Mouse (Mus musculus): Measurements from ENCODE around the gene Kif26b. TPM values are rescaled to one million over a fixed set of nuclear protein-coding genes. Genes with fewer than 3 reads are reported as not detected.

Gene Kif26b
- polyA plus RNA-seq, 1 experiment from 2014 or later = 4.9 TPM

DNA sequence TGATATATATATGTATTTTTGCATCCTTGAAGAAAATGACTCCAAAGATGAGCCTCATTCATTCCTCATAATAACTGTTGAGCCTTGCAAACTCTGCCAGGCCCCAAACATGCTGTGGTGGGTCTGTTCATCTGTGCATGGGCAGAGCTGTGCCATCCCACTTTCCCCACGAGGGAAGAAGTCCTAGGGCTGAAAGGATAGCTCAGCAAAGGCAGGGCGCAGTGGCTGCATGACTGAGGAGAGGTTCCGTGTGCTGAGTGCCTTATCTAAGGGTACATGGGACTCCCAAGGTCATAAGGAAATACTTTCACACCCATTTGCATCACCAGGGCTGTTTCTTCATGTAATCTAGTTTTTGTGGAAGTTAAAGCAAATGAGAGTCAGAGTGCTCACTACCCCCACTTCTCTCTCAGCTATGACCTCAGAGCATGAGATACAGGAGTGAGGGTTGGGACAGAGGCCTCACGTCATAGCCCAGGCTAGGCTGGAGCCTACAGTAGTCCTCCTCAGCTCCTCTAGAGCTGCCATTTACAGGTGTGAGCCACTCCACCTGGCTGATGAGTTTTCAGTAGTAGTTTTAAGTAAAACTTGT lies 148.8 kb downstream of the Kif26b start:
- no peaks in the 10 kb centered on the region for H3K36me3 ChIP-seq
- no peak overlapping the region for H3K4me2 ChIP-seq (replicated peaks)
- WGBS = 56% methylated on average over 4 of the region's 4 CpGs
- no peaks in the 10 kb centered on the region for H3K27me3 ChIP-seq (replicated peaks)
- no peaks in the 10 kb centered on the region for H3K9me3 ChIP-seq
- H3K4me3 ChIP-seq (replicated peaks) = no peak overlapping the region
- H3K9ac ChIP-seq = no peak overlapping the region
- no peak overlapping the region for H3K27ac ChIP-seq
- H3K4me1 ChIP-seq (replicated peaks) = no peaks in the 10 kb centered on the region
- peak; percentile 87 for ATAC-seq

DNA sequence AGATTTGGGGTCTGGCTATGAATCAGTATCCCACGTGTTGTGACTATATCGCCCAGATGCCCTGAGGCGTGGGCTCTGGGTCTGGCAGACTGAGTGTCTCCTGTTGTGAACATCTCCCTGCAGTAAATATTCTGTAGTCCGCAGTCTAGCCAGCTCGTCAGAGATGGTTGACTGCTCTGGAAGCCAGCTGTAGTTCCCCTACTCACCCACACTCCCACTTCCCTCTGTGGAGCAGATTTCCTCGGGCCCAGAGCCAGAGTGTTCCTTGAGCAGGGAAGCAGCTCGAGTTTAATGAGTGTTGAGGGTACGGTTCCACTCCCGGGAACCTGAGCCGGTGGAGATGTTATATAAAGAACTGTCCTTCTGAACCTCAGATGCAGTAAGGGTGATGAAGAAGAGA lies 154.7 kb downstream of the Kif26b start:
- Histone ChIP-seq H3K4me3 (replicated peaks) (no peak overlapping the region), H3K4me1 (replicated peaks) (no peaks in the 10 kb centered on the region), H3K9me3 (no peaks in the 10 kb centered on the region), H3K4me2 (replicated peaks) (no peak overlapping the region), H3K9ac (no peak overlapping the region), H3K27ac (no peak overlapping the region), H3K36me3 (no peaks in the 10 kb centered on the region), H3K27me3 (replicated peaks) (no peaks in the 10 kb centered on the region)
- 40% methylated on average over 10 of the region's 10 CpGs for WGBS
- ATAC-seq = no peak; the same call in 1 of the 2 replicates

DNA sequence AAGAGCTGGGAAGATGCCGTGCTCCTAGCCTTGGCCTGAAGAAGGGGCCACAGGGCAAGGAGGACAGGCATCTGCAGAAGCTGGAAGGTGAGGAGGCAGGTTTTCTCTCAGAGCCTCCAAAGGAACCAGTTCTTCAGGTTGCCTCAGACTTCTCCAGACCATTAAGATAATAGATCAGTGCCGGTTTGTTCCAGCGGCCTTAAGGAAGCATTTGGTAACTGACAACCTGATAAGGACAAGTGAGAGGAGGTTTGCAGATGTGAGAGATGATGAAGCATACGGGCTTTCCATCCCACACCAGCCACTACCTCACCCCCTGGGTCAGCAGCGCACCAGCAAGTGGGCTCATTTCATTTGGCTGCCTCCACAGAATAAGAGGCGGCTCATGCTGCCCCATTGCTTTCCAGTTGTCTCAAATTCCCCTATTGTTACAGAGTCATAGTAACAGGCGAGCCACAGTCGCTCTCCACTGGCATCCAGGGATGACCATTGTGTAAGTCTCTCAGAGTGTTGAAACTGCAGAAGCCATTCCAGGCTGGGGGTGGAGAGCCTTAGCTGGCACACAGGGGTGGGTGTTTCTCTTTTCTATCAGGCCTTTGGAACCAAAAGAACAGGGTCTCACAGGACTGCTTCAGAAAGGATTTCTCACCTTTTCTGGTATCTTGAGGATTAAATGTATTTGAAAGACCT lies 156.2 kb downstream of the Kif26b start:
- Histone ChIP-seq H3K4me3 (replicated peaks) (no peak overlapping the region), H3K9me3 (no peaks in the 10 kb centered on the region), H3K4me1 (replicated peaks) (no peaks in the 10 kb centered on the region), H3K4me2 (replicated peaks) (no peak overlapping the region), H3K27me3 (replicated peaks) (no peaks in the 10 kb centered on the region), H3K36me3 (no peaks in the 10 kb centered on the region), H3K27ac (no peak overlapping the region), H3K9ac (no peak overlapping the region)
- ATAC-seq = peak; percentile 57
- 60% methylated on average over 8 of the region's 8 CpGs for whole genome bisulfite sequencing

DNA sequence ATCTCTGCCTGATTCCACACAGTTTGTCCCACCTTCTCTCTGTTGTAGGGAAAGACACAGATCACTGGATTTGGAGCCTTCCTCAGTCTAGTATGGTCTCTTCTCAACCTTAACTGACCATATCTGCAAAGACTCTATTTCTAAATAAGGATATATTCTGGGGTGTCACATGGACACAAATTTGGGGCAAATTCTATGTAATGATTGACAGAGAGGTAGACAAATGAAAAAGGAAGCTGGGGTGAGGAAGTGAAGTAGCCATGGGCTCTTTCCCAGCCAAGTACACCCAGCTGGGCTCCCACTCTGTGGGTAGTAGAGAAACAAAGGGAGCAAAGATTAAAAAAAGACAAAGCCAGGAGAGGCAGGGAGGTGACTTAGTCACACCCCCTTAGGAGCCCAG lies 158.0 kb downstream of the Kif26b start:
- ATAC-seq = no peak
- Histone ChIP-seq H3K4me2 (replicated peaks) (no peak overlapping the region), H3K9me3 (no peaks in the 10 kb centered on the region), H3K4me3 (replicated peaks) (no peak overlapping the region), H3K4me1 (replicated peaks) (no peaks in the 10 kb centered on the region), H3K27ac (no peak overlapping the region), H3K9ac (no peak overlapping the region), H3K27me3 (replicated peaks) (no peaks in the 10 kb centered on the region), H3K36me3 (no peaks in the 10 kb centered on the region)

DNA sequence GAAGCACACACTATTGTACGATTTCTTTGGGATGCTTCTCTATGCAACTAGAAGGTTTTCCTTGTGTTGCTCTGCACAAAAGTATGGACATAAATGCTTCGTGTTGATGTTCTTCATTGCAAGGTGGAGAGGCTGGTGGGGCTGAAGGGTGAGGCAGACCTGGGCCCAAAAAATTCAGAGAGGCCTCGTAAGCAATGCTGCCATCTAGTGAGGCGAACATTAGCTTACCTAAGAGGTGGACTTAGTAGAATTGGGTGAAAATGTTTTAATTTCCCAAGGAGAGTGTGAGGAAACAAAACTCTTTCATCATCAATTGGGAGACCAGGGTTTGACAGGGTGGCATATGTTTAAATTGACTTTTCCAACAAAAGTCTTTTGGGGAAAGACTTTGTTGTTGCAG lies 160.6 kb downstream of the Kif26b start:
- Histone ChIP-seq H3K4me3 (replicated peaks) (no peak overlapping the region), H3K27me3 (replicated peaks) (no peaks in the 10 kb centered on the region), H3K9ac (no peak overlapping the region), H3K4me1 (replicated peaks) (no peaks in the 10 kb centered on the region), H3K27ac (no peak overlapping the region), H3K9me3 (no peaks in the 10 kb centered on the region), H3K4me2 (replicated peaks) (no peak overlapping the region), H3K36me3 (no peaks in the 10 kb centered on the region)
- no peak for ATAC-seq
- WGBS = 57% methylated on average over 4 of the region's 4 CpGs

DNA sequence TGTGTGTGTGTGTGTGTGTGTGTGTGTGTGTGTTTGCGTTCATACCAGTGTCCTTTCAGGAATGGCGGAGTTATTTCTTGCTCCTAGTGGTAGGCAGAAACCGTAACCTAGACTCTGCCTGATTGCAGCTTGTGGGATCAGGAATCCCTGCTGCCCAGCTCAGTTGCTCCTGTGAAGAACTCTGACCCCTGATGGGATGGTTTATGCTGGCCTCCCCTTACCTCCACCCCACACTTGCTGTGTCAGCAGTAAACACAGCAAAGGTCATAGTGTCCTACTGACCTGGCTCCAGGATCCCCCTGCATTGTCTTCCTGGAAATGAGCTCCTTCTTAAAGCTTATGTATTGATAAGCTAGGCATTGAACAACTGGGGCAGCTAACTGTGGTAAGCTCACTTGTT lies 162.8 kb downstream of the Kif26b start:
- no peak for ATAC-seq
- Histone ChIP-seq H3K4me3 (replicated peaks) (no peak overlapping the region), H3K36me3 (no peaks in the 10 kb centered on the region), H3K27me3 (replicated peaks) (no peaks in the 10 kb centered on the region), H3K4me1 (replicated peaks) (no peaks in the 10 kb centered on the region), H3K27ac (no peak overlapping the region), H3K9ac (no peak overlapping the region), H3K4me2 (replicated peaks) (no peak overlapping the region), H3K9me3 (no peaks in the 10 kb centered on the region)
- WGBS = 96% methylated on average over 3 of the region's 3 CpGs

DNA sequence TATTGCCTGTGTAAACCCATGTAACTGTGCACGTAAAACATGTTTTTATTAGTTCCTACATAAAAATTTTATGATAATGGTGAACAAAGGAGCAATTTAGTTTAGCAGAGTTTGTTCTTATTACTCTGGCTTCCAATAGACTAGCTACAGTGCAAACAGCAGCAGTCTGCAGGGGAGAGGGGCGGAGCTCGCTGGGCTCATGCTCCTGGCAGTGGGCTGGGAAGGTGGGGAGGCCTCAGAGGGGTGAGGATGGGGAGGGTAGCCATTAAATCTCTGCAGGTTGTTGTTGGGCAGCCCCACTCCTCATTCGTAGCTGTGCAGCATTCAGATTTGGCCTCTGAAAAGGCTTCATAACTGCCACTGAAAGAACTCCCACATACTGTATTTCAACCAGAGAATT lies 171.2 kb downstream of the Kif26b start:
- no peaks in the 10 kb centered on the region for H3K4me1 ChIP-seq (replicated peaks)
- H3K4me2 ChIP-seq (replicated peaks) = no peak overlapping the region
- no peaks in the 10 kb centered on the region for H3K36me3 ChIP-seq
- 52% methylated on average over 4 of the region's 4 CpGs for WGBS
- no peak overlapping the region for H3K9ac ChIP-seq
- H3K4me3 ChIP-seq (replicated peaks) = no peak overlapping the region
- no peaks in the 10 kb centered on the region for H3K27me3 ChIP-seq (replicated peaks)
- no peak overlapping the region for H3K27ac ChIP-seq
- H3K9me3 ChIP-seq = no peaks in the 10 kb centered on the region
- ATAC-seq = no peak

DNA sequence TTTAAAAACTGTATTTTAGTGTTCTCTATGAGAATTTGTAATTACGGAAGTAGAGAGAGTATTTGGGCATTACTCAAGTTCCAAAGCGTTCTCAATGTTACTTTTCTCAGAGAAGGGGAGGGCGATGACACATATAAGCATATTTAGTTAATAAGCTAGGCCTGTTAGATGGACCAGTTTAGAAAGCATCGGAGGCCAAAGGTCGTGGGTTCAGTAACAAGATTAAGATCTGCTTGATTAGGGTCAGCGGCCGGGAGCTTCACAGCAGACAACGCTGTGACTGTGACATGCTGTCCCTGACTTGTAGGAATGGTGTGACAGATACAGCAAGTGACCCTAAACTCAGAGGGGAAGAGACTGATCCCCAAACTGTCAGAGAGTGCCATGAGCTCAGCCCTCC lies 174.6 kb downstream of the Kif26b start:
- Histone ChIP-seq H3K27me3 (replicated peaks) (no peaks in the 10 kb centered on the region), H3K4me3 (replicated peaks) (no peak overlapping the region), H3K9ac (no peak overlapping the region), H3K9me3 (no peaks in the 10 kb centered on the region), H3K4me1 (replicated peaks) (no peaks in the 10 kb centered on the region), H3K36me3 (no peaks in the 10 kb centered on the region), H3K4me2 (replicated peaks) (no peak overlapping the region), H3K27ac (no peak overlapping the region)
- 60% methylated on average over 8 of the region's 8 CpGs for WGBS
- no peak for ATAC-seq

DNA sequence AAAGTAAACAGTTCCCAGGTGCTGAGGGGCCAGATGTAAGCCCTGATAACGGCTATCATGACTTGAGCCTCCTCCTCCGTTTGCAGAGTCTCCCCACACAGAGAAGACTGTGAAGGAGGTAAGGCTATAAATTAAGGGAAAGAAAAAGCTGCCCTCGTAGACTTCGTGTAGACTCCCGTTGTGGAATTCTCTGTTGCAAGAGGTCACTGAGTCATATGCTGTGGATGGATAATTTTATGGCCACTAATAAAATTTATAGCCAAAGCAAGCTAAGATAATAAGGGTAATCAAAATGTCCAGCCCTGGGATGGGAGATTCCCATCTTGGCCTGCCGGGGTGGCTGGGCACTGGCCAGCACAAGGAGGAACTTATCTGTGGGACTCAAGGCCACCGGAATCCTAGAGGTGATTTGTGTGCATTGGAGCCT lies 179.0 kb downstream of the Kif26b start:
- H3K9ac ChIP-seq = no peak overlapping the region
- H3K27me3 ChIP-seq (replicated peaks) = no peaks in the 10 kb centered on the region
- H3K4me2 ChIP-seq (replicated peaks) = no peak overlapping the region
- H3K36me3 ChIP-seq = no peaks in the 10 kb centered on the region
- ATAC-seq = peak; percentile 85
- no peak overlapping the region for H3K27ac ChIP-seq
- H3K9me3 ChIP-seq = no peaks in the 10 kb centered on the region
- H3K4me1 ChIP-seq (replicated peaks) = no peaks in the 10 kb centered on the region
- WGBS = 19% methylated on average over 7 of the region's 7 CpGs
- H3K4me3 ChIP-seq (replicated peaks) = no peak overlapping the region

DNA sequence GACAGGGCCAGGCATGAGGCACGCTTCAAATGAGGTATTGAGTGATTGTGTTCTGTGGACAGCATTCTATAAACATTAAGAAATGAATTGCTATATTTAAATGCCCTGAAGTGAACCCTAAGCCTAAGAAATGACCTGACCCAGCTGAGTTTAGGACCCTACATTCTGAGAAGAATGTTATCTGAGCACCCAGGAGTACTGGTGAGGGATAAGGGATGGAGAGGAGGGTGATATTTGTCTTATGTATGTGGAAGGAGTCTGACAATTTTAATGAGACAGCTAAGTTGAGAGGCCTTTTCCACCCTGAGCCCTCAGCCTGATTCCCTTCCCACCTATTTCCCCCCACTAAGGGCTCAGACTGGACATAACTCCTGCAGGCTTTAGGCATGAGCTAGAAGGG lies 179.4 kb downstream of the Kif26b start:
- WGBS = 41% methylated on average over 1 of the region's 1 CpGs
- Histone ChIP-seq H3K27me3 (replicated peaks) (no peaks in the 10 kb centered on the region), H3K9ac (no peak overlapping the region), H3K4me1 (replicated peaks) (no peaks in the 10 kb centered on the region), H3K36me3 (no peaks in the 10 kb centered on the region), H3K4me2 (replicated peaks) (no peak overlapping the region), H3K27ac (no peak overlapping the region), H3K9me3 (no peaks in the 10 kb centered on the region), H3K4me3 (replicated peaks) (no peak overlapping the region)
- ATAC-seq = no peak

DNA sequence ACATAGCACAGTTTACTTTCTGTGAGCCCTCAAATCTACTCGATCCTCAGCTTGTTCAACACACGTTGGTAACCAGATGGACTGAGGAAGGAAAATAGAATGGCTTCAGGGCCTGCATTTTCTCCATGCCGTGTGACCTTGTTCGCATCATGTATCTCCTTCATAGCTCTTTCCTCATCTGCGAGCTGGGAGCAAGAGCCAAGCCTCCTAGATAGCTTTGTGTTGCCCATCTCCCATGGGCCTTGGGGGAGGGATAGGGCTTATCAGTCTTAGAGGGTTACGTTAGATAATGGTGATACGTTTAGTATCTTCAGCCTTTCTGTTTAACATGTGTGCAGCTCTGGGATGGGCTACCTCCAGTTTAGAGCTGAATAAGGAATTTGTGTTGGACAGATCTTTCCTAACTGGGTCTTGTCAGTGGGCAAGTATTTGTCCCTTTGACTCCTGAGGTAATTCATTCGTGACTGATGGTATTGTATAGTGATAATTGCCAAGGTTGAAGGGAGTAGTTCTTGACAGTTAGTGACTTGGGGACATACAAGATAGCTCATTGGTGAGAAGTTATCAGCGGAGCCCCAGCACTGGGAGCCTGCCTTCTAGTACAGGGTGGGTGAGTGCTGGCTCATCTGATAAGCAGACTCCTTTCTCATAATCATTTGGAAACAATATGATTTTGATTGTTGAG lies 183.4 kb downstream of the Kif26b start:
- Histone ChIP-seq H3K27ac (no peak overlapping the region), H3K4me3 (replicated peaks) (no peak overlapping the region), H3K9ac (no peak overlapping the region), H3K27me3 (replicated peaks) (no peaks in the 10 kb centered on the region), H3K36me3 (no peaks in the 10 kb centered on the region), H3K9me3 (no peaks in the 10 kb centered on the region), H3K4me2 (replicated peaks) (no peak overlapping the region), H3K4me1 (replicated peaks) (no peaks in the 10 kb centered on the region)
- 73% methylated on average over 9 of the region's 9 CpGs for WGBS
- ATAC-seq = no peak

DNA sequence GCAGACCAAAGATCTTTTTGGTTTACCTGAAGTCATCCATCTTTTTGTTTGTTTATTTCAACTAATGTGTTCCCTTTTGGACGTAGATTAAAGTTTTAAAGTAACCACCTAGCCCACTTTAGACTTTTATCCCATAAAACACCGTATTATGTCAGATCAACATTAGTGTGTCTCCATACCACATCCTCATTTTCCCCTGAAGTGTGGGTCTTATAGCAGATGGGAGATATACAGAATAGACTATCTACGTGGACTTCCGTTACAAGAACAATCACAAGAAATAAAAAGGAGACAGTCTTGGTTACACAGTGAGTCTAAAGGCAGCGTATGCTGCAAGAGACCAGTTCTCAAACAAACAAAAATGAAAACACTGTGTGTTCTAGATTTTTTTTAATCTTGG lies 185.3 kb downstream of the Kif26b start:
- no peaks in the 10 kb centered on the region for H3K27me3 ChIP-seq (replicated peaks)
- no peak overlapping the region for H3K9ac ChIP-seq
- no peaks in the 10 kb centered on the region for H3K4me1 ChIP-seq (replicated peaks)
- no peak overlapping the region for H3K27ac ChIP-seq
- WGBS = 89% methylated on average over 5 of the region's 5 CpGs
- no peak overlapping the region for H3K4me2 ChIP-seq (replicated peaks)
- no peak for ATAC-seq
- no peak overlapping the region for H3K4me3 ChIP-seq (replicated peaks)
- H3K9me3 ChIP-seq = no peaks in the 10 kb centered on the region
- no peaks in the 10 kb centered on the region for H3K36me3 ChIP-seq

DNA sequence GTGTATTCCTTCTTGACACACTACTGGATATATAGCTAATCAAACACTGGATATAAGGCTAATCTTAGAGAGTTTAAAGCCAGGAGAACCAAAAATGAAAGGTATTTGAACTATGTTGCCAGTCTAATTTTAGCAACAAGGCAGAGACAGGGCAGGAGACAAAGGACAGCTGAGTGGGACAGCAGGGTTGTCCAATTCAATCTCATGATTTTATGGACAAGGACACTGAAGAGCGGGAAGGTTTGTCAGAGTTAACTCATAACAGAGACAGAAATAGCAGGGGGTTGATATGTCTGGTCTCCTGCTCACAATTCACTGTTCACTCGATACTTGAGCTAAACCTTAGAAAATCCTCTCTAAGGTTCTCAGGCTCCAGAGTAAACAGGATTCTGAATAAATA lies 187.5 kb downstream of the Kif26b start:
- H3K27me3 ChIP-seq (replicated peaks) = no peaks in the 10 kb centered on the region
- ATAC-seq = no peak
- no peak overlapping the region for H3K27ac ChIP-seq
- H3K9me3 ChIP-seq = no peaks in the 10 kb centered on the region
- no peak overlapping the region for H3K9ac ChIP-seq
- no peaks in the 10 kb centered on the region for H3K36me3 ChIP-seq
- H3K4me1 ChIP-seq (replicated peaks) = no peaks in the 10 kb centered on the region
- WGBS = 68% methylated on average over 2 of the region's 2 CpGs
- no peak overlapping the region for H3K4me2 ChIP-seq (replicated peaks)
- no peak overlapping the region for H3K4me3 ChIP-seq (replicated peaks)
